Mouse (Mus musculus) heart, embryonic 11.5 days (tissue): ENCODE results near the gene Egfem1. TPM values are rescaled to one million over a fixed set of nuclear protein-coding genes. Genes with fewer than 3 reads are reported as not detected.

Experiments used
- ATAC-seq: fragments of 200-750 bp; cut with Nextera tagmentation; replicated peaks from 2 replicates; pipeline ENCODE4 v1.8.0; 2017; ENCODE audit warnings: moderate library complexity; ENCODE audit not compliant: insufficient number of reproducible peaks, low FRiP score, low TSS enrichment
- H3K27ac ChIP-seq: fragments of 300-500 bp; sonication (generic); 2 replicates; pipeline ENCODE4 v1.5.1; 2014; ENCODE audit warnings: mild to moderate bottlenecking, low read depth, low read length
- H3K27me3 ChIP-seq: fragments of 300-500 bp; sonication (generic); 2 replicates; pipeline ENCODE4 v1.6.1; 2014; ENCODE audit warnings: mild to moderate bottlenecking, low read length, mixed read lengths; ENCODE audit not compliant: control insufficient read depth, insufficient read depth
- H3K36me3 ChIP-seq: fragments of 300-500 bp; sonication (generic); 2 replicates; pipeline ENCODE4 v1.6.1; 2014; ENCODE audit warnings: mild to moderate bottlenecking, low read length, moderate library complexity, mixed read lengths; ENCODE audit not compliant: control insufficient read depth, insufficient read depth
- H3K4me1 ChIP-seq: fragments of 300-500 bp; sonication (generic); 2 replicates; pipeline ENCODE4 v1.6.1; 2014; ENCODE audit warnings: low read length; ENCODE audit not compliant: control insufficient read depth, insufficient read depth
- H3K4me2 ChIP-seq: fragments of 300-500 bp; sonication (generic); 2 replicates; pipeline ENCODE4 v1.6.1; 2014; ENCODE audit warnings: mild to moderate bottlenecking, moderate library complexity
- H3K4me3 ChIP-seq: fragments of 300-500 bp; sonication (generic); 2 replicates; pipeline ENCODE4 v1.5.1; 2014; ENCODE audit warnings: low read depth, low read length
- H3K9ac ChIP-seq: fragments of 300-500 bp; sonication (generic); 2 replicates; pipeline ENCODE4 v1.6.1; 2014; ENCODE audit warnings: mild to moderate bottlenecking, low read depth, low read length, moderate library complexity
- H3K9me3 ChIP-seq: fragments of 300-500 bp; sonication (generic); replicated peaks from 2 replicates; pipeline ENCODE4 v1.6.1; 2016; ENCODE audit warnings: low read length; ENCODE audit not compliant: control insufficient read depth
- WGBS: fragments of 180-500 bp; shearing (Covaris S2); extraction: QIAGEN DNeasy Blood & Tissue Kit; methylation state at CpG from one replicate; pipeline ENCODE4 v1.1.7; 2014; ENCODE audit not compliant: insufficient replicate concordance; 5-methylcytosine and 5-hydroxymethylcytosine counted together
- polyA plus RNA-seq: library from polyadenylated mRNA; unstranded; fragments of >200 nt; fragmentation: Nextera tagmentation; extraction: Ambion mirVana; gene quantifications from 2 replicates; pipeline ENCODE4 v1.2.1, GENCODE M21; 2014

Egfem1 gene
- polyA plus RNA-seq, 1 experiment from 2014 or later: 0.11 TPM

- WGBS: 80% methylated on average over 3 of the region's 3 CpGs
- Histone ChIP-seq H3K36me3 (no peaks in the 10 kb centered on the region), H3K27ac (no peak overlapping the region), H3K4me1 (no peaks in the 10 kb centered on the region), H3K9ac (no peak overlapping the region), H3K4me2 (no peak overlapping the region), H3K4me3 (no peak overlapping the region), H3K9me3 (no peaks in the 10 kb centered on the region), H3K27me3 (no peaks in the 10 kb centered on the region)
- ATAC-seq: no peak
These were observed 32.7 kb downstream of the Egfem1 start for GRCm38 (mm10) chr3:29114517-29114916.

GRCm38 (mm10) chr3:29117379-29117778, 35.6 kb downstream of the Egfem1 start:
- no peak overlapping the region for H3K4me3 ChIP-seq
- no peak overlapping the region for H3K9ac ChIP-seq
- H3K4me2 ChIP-seq: no peak overlapping the region
- no peaks in the 10 kb centered on the region for H3K4me1 ChIP-seq
- no peaks in the 10 kb centered on the region for H3K9me3 ChIP-seq
- ATAC-seq: no peak
- H3K27ac ChIP-seq: no peak overlapping the region
- H3K27me3 ChIP-seq: no peaks in the 10 kb centered on the region
- no peaks in the 10 kb centered on the region for H3K36me3 ChIP-seq
- 45% methylated on average over 1 of the region's 1 CpGs for WGBS

- H3K4me1 ChIP-seq: no peaks in the 10 kb centered on the region
- no peak for ATAC-seq
- H3K9ac ChIP-seq: no peak overlapping the region
- no peak overlapping the region for H3K27ac ChIP-seq
- no peak overlapping the region for H3K4me3 ChIP-seq
- WGBS: 69% methylated on average over 1 of the region's 1 CpGs
- no peaks in the 10 kb centered on the region for H3K27me3 ChIP-seq
- no peaks in the 10 kb centered on the region for H3K9me3 ChIP-seq
- no peak overlapping the region for H3K4me2 ChIP-seq
- no peaks in the 10 kb centered on the region for H3K36me3 ChIP-seq
These were observed 40.7 kb downstream of the Egfem1 start for GRCm38 (mm10) chr3:29122556-29122955.

- Histone ChIP-seq H3K4me1 (peaks cover 3% of the 10 kb centered on the region; the same call in 1 of the 2 replicates), H3K36me3 (no peaks in the 10 kb centered on the region), H3K27ac (no peak overlapping the region), H3K4me2 (no peak overlapping the region), H3K9ac (no peak overlapping the region), H3K4me3 (no peak overlapping the region), H3K9me3 (no peaks in the 10 kb centered on the region), H3K27me3 (no peaks in the 10 kb centered on the region)
- 66% methylated on average over 2 of the region's 2 CpGs for WGBS
- no peak for ATAC-seq
These were observed 50.5 kb downstream of the Egfem1 start for GRCm38 (mm10) chr3:29132054-29132931.

GRCm38 (mm10) chr3:29134509-29134908, 52.7 kb downstream of the Egfem1 start:
- no peak overlapping the region for H3K9ac ChIP-seq
- no peaks in the 10 kb centered on the region for H3K9me3 ChIP-seq
- H3K4me2 ChIP-seq: no peak overlapping the region
- H3K27ac ChIP-seq: no peak overlapping the region
- ATAC-seq: no peak
- no peaks in the 10 kb centered on the region for H3K36me3 ChIP-seq
- H3K4me1 ChIP-seq: peaks cover 3% of the 10 kb centered on the region; the same call in 1 of the 2 replicates
- 55% methylated on average over 11 of the region's 11 CpGs for WGBS
- H3K27me3 ChIP-seq: no peaks in the 10 kb centered on the region
- no peak overlapping the region for H3K4me3 ChIP-seq

DNA sequence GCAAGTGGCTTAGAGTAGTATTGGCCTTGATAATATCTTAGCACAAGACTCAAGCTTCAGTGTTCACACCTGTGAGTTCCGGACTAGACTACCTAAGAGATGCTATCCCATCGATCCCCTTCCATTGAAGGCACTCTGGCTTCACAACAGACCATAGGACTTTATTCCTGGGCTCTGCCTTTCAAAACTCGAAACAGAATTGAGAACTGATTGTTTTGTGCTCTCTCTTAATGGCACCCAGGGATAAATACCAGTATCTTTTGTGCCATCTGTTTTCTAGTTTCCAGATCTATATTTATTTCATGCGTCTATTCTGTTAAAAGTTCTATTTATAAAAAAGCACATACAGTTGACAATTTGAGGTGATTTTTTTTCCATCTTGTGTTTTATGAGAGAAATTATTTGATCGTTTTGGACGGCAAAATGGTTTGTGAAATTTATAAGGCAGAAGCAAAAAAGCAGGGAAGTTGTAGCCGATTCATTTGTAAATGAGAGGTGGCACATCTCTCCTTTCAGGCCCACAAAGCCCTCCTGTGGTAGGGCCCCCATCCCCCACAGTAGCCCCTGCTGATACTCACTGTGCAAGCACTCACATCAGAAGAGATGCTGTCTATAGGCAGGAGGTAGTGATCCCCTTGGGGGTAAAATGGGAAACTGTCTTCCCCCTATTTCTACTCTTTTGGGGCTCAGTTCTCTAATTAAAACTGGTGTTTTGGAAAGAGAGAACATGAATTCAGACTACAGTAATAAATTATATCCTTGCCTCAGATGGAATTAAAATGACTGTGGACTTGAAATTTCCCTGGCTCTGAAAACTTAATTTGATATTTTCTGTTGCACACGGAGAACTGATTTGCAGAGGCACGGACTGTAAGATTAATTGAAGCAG, 53.6 kb downstream of the Egfem1 start:
- no peak overlapping the region for H3K4me3 ChIP-seq
- H3K9me3 ChIP-seq: no peaks in the 10 kb centered on the region
- H3K4me2 ChIP-seq: no peak overlapping the region
- H3K27me3 ChIP-seq: no peaks in the 10 kb centered on the region
- no peak overlapping the region for H3K9ac ChIP-seq
- ATAC-seq: no peak
- peaks cover 3% of the 10 kb centered on the region; the same call in 1 of the 2 replicates for H3K4me1 ChIP-seq
- WGBS: 46% methylated on average over 9 of the region's 9 CpGs
- H3K27ac ChIP-seq: no peak overlapping the region
- no peaks in the 10 kb centered on the region for H3K36me3 ChIP-seq

- Histone ChIP-seq H3K9ac (no peak overlapping the region), H3K36me3 (no peaks in the 10 kb centered on the region), H3K27ac (no peak overlapping the region), H3K4me3 (no peak overlapping the region), H3K4me2 (no peak overlapping the region), H3K27me3 (no peaks in the 10 kb centered on the region), H3K9me3 (no peaks in the 10 kb centered on the region), H3K4me1 (peaks cover 3% of the 10 kb centered on the region; the same call in 1 of the 2 replicates)
- ATAC-seq: no peak
- 25% methylated on average over 10 of the region's 10 CpGs for WGBS
These were observed 54.5 kb downstream of the Egfem1 start for GRCm38 (mm10) chr3:29136065-29136955.

DNA sequence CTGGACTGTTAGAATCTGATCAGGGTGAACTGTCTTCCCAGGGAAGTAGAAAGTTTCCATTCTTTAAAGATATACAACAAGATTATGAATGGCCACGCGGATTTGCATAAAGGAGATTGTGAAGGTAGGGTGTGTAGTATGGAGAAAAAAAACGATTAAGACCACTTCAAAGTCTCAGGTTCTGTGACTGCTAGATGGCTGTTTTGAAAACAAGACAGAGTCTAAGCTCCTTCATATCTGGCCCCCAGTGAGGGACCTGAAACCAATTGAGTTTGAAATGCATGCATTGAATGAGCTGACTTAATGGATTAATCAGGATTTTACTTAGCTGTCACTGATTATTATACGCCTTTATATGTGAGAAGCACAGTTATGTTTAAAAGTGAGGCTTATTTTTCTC, 86.6 kb downstream of the Egfem1 start:
- H3K36me3 ChIP-seq: no peaks in the 10 kb centered on the region
- no peak overlapping the region for H3K4me3 ChIP-seq
- no peaks in the 10 kb centered on the region for H3K4me1 ChIP-seq
- no peak overlapping the region for H3K27ac ChIP-seq
- H3K9ac ChIP-seq: no peak overlapping the region
- no peaks in the 10 kb centered on the region for H3K9me3 ChIP-seq
- ATAC-seq: no peak
- no peaks in the 10 kb centered on the region for H3K27me3 ChIP-seq
- no peak overlapping the region for H3K4me2 ChIP-seq
- WGBS: 69% methylated on average over 4 of the region's 4 CpGs
